Mouse (Mus musculus) spleen, embryonic (tissue): ENCODE measurements at regions not wholly inside any gene's neighbourhood (a gene's known extent, or its start where the extent isn't known, plus 50 kb on each side); places are given as distances from the start of the nearest gene placed in this dataset.
"Not testable (repeated sequence)": the region's sequence is repeated elsewhere in the genome, so short reads cannot be mapped to it uniquely, and the experiment has no call there.

Experiments used
- CTCF ChIA-PET: fragments of 350-600 bp; sonication (Branson Sonifier 250); formaldehyde crosslinking; loops from one replicate; lab custom pipeline; 2022; lab: Charles Lee

- CTCF ChIA-PET = no interaction called here
Observed at GRCm38 (mm10) chr10:37880841-37881240, 742.1 kb upstream of the Marcks start.

- CTCF ChIA-PET = no interaction called here
Observed at GRCm38 (mm10) chr10:37873925-37874324, 735.2 kb upstream of the Marcks start.

DNA sequence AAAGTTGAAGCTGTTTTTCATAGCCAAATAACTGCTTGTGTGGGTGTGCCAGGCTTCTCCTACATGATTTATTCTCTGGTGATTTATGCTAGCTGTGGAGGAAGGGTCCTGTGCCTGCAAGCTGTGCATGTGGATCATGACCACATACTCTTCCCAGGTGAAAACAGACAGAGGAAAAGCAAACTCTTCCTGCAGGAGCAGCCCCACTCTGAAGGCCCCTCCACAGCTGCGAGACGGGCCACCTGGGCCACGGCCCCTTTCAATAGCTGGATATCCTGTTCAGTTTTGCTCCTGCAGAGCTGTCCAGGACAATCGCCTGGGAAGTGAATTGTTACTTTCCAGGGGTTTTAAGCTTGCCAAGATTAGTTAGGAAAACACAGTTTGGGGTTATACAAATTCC, 722.3 kb upstream of the Marcks start:
- CTCF ChIA-PET = no interaction called here

- CTCF ChIA-PET = no interaction called here
Observed at GRCm38 (mm10) chr10:37849291-37849846, 710.6 kb upstream of the Marcks start.

GRCm38 (mm10) chr10:37842820-37843219, 704.1 kb upstream of the Marcks start:
- CTCF ChIA-PET = no interaction called here

GRCm38 (mm10) chr10:37841842-37842241, 703.1 kb upstream of the Marcks start:
- CTCF ChIA-PET = no interaction called here

DNA sequence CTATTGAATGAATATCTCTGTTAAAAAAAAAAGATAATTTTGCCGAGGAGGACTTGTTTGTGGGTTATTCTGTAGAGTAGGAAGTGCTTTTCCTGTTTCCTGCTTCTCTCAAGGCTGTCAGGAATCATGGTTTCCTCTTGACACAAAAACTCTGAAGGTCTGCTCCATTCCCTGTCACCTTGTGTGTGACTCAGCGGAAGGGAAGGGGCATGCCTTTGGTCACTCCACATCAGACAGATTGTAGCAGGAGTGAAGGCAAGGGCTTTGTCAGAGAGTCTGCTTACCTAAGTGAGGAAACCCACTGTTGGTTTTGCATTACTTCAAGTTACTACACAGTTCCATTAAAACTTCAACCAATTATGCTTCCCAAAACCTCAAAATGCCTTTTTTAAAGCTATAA, 699.0 kb upstream of the Marcks start:
- CTCF ChIA-PET = no interaction called here

DNA sequence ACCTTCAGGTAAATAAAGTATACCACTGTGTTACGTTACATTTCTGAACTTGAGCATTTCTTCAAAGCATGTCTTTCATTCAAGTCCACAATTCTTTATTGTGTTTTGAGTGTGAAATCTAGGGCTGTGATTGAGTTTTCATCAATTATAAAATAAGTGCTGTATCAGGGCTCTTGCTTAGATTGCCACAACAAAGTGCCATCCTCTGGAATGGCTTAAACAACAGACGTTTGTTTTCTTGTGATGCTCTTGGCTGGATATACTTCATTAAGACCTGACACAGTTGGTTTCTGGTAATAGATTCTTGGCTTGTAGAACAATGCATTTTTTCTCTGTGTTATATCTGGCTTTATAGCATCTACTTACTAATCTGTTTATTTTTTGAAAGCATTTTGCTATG, 674.3 kb upstream of the Marcks start:
- CTCF ChIA-PET = no interaction called here

GRCm38 (mm10) chr10:37812405-37812851, 673.7 kb upstream of the Marcks start:
- CTCF ChIA-PET = no interaction called here

GRCm38 (mm10) chr10:37811789-37812188, 673.1 kb upstream of the Marcks start:
- CTCF ChIA-PET = no interaction called here

DNA sequence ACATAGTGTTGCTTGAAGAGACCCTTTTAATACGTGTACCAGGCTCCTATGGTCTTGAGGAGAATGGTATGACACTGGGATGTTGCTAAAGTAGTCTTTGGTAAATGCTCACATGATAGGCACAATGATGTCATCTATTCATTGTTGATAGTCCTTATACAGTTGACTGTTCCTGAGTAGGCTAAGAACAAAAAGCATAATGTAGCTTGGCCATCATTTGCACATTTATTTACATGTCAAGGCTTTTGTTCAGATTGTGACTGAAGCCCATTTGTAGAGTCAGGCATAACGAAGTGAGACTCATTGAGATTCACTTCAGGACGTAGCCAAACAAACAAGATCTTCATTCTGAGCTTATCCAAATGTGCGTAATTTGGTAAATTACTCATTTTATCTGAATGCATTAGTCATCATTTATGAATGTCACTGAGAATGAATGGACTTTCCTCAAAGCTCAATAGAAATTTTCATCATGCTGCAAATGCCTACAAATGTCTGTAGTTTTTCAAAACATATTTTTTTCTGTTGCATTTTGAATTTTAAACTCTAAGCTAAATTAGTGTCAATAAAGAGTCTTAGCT, 664.6 kb upstream of the Marcks start:
- CTCF ChIA-PET = no interaction called here

DNA sequence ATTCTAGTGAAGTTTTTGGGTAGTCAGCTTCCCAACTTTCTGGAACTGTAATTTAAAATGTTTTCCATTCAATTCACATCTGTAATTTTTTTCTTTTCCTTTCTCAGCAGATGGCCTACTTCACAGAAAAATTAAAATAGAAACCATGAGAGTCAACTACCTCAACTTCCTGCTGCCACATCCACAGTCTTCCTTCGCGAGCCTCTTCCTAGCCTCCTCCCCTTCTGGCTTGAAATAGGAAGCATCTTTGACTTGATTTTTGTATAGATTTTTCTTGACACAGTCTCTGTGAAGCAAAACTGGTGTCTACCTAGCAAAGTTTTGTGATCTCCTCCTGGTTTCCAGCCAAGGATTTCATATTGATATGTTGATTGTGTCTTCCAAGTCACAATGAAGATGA, 660.7 kb upstream of the Marcks start:
- CTCF ChIA-PET = interaction anchor here (0.6 kb wide), 1 partner anchor 98 kb away, joined by 4 read pairs; no protein-coding TSS in a partner anchor

DNA sequence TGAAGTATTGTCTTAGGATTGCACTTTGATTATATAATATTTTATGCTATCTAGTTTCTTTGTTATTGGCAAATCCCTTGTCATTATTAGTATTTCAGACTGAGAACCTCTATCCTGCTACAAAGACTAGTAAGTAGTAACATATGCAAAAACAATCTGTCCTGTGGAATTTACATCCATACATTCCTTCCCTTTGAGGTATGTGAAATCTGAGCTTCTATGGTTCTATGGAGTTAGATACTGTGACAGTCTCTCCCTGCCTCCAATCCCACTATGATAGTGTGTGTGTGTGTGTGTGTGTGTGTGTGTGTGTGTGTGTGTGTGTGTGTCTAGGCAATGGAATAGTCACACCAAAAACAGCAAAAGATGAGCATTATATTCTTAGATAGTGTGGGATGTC, 659.6 kb upstream of the Marcks start:
- CTCF ChIA-PET = no interaction called here

DNA sequence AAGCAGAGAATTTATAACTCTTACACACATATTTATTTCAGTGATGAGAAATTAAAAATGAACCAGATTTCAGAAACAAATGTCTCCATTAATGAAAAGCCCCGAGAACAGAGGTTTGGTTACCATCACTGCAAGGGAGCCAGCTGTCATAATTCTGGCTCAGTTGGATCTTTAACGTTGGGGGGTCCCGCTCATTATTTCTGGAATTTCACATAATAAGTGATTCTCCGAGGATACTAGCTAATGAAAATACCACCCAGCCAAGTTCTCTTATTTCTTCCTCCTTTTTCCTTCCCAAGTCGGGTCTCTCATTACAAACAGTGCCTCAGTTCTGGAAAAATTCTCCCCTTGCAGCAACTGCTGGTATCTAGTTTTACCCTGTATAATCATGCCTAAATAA, 659.0 kb upstream of the Marcks start:
- CTCF ChIA-PET = no interaction called here

- CTCF ChIA-PET = no interaction called here
Observed at GRCm38 (mm10) chr10:37792878-37793277, 654.2 kb upstream of the Marcks start.

DNA sequence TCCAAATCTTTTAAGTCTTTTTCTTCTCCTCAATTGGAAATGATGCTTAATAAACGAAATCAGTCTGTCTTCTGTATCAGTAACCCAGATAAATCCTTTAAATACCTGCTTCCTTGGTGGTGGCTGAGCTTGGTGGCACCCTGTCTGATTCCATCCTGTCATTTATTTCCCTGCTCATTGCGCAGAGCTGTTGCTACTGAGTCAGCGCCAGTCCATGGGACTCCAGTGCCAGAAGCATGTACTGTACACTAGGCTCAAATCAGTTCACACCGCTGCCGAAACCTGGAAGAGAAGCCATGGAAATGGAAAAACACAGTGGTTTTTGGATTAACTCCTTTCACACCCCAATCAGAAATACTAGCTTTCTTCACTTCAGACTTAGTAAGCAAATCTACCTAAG, 649.3 kb upstream of the Marcks start:
- CTCF ChIA-PET = no interaction called here

DNA sequence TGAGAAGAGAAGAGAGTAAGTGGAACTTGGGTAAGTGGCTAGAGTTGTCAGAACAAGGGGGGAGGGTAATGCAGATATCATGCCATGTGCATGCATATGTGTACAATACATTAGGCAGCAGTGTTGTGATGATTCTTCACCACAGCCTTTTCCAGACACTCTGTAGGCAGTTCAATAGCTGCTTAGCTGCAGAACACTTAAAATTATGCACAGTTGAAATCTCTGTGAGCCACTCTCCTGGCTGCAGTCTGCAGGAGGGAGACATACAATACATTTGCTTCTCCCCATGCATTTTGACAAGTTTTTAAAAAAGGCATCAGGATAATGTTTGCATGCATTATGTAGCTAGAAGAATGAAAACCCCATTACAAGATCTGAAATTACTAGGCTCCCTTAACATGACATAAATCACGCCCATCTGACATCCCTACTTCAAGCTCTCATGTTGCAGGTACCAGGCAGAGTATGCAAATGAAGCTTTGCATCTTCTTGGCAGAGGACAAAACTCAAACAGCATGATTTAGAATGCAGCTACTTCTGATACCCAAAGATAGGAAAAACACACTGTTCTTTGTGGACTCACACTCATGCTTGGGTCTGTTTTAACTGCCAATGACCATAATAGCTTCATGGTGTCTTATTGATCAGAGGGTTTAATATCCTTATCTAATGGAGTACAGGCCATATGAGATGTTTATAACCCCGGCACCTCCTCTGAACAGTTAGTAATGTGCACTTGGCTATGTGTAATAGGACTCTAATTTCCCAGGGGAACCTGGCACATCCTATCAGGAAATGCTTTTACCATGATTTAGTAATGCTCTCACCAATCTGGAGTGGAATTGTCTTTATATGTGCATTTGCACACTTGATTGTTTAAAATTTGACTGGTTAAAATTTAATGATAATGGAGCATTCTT, 640.9 kb upstream of the Marcks start:
- CTCF ChIA-PET = no interaction called here

- CTCF ChIA-PET = no interaction called here
Observed at GRCm38 (mm10) chr10:37760542-37761367, 622.0 kb upstream of the Marcks start.

DNA sequence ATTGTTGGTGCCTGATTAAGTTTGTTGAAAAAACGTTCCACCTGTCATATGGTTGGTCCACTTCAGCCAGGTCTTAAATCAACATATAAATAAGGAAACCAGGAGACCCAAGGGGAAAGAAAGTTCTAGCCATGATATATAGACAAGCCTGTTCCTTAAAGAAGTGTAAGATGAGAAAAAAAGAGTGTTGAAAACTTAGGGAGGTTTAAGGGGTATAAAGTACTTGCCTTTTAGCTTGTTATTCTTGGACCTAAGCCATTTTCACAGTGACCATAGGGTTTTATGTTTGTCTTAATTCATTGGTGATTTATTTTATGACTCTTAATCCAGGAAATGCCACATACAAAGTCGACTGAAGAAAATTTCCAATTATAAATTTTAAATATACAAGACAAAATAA, 602.9 kb upstream of the Marcks start:
- CTCF ChIA-PET = no interaction called here

DNA sequence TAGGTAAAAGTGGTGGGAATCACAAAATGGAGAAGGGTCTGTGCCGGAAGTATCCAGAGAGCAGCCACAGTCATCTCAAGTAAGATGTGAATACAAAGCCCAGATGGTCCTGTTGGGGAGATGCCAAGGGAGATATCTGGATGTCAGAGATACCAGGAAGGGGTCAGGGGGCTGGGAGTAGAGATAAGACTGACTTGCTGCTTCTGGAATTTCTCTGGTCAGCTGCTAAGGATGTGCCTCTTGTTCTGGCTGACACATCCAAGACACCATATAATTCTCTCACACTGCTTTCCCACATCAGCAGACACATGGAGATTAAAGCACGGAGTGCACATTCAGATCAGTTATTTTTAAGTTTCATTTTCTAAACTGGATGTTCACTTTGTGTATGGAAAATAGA, 600.3 kb upstream of the Marcks start:
- CTCF ChIA-PET = no interaction called here

DNA sequence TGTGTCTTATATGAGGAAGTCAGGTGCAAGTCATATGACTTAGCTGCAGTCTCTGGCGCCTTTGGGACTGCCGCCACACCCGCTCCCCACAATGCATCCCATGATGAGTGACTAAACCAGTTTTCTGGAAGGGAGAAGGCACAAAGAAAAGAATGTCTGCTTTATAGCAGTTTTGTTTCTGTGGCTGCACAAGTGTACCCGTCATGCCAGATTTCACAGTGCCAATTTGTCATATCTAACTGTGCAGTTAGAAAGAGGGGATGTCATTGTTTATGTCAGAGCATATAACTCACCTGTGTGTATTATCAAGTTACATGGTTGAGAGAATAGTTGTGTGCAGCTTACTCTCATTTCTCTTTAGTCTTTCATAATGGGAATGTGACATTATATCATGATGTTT, 586.9 kb upstream of the Marcks start:
- CTCF ChIA-PET = no interaction called here

DNA sequence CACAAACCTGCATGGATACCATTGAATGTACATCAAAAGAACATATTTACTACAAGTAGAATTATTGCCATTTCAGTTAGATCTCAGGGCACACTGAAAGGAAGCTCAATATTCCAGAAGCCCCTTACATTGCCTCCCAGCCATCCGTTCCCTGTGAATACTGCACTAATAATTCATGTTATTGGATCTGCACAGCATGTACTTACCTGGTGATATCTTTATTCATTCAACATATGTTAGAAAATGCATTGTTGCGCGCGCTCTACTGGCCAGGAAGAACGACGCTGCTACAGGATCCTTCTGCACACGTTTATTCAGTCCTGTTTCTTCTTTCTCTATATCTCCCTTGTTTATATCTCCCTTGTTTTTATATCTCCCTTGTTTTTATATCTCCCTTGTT, 586.3 kb upstream of the Marcks start:
- CTCF ChIA-PET = not testable (repeated sequence)
